33 mouse cellular contexts compared by ENCODE assay signal in the genomic region with DNA sequence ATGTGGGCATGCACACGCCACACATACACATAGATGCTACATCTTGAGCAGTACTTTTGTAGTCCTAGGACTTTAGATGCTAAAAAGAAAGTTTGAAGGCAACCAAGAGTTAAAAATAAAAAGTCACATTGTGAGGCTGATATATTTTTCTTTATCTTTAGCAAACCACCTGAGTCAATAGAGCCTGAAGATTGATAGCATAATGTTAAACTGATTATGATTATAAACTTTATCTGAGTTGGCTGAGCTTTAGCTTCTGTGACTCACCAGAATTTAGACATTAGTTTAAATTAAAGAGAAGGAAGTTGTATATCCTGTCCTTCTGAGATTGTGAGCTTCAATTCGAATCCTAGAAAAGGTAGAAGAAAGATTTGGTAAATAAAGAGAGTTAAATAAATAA.
"Had no signal": no experiment of that assay in that cellular context is flagged by ENCODE, and none has a peak within 500 bp of the region (broad histone marks: within the 10 kb centered on the region; RNA-seq: fewer than 3 reads in every experiment).

No protein-coding gene starts in this region.

- H3K9ac ChIP-seq: heart, embryonic 12.5 days; heart, embryonic 13.5 days; heart, embryonic 15.5 days; hindbrain, embryonic 12.5 days; hindbrain, embryonic 13.5 days; hindbrain, embryonic 14.5 days; hindbrain, embryonic 15.5 days; kidney, embryonic 15.5 days had no signal

- ATAC-seq: hindbrain, embryonic 16.5 days; hindbrain, postnatal 0 days; inflammation-experienced regulatory T-cells, adult 6 months; intestine, embryonic 16.5 days had no signal

- H3K4me3 ChIP-seq: heart, adult 2 months; heart, embryonic 10.5 days; heart, embryonic 12.5 days; heart, embryonic 13.5 days; heart, embryonic 15.5 days; hindbrain, embryonic 10.5 days; hindbrain, embryonic 12.5 days; hindbrain, embryonic 13.5 days; hindbrain, embryonic 15.5 days; kidney, embryonic 15.5 days; layer of hippocampus, adult 2 months had no signal

- H3K4me2 ChIP-seq: heart, embryonic 11.5 days; heart, embryonic 12.5 days; heart, embryonic 13.5 days; heart, embryonic 15.5 days; hindbrain, embryonic 12.5 days; hindbrain, embryonic 13.5 days; hindbrain, embryonic 14.5 days; hindbrain, embryonic 15.5 days; kidney, embryonic 15.5 days had no signal

- H3K4me1 ChIP-seq: heart, embryonic 10.5 days; heart, embryonic 12.5 days had no signal

- H3K27ac ChIP-seq: heart, adult 2 months; heart, embryonic 10.5 days; heart, embryonic 13.5 days; heart, embryonic 15.5 days; hindbrain, embryonic 10.5 days; hindbrain, embryonic 12.5 days; hindbrain, embryonic 13.5 days; hindbrain, embryonic 14.5 days; hindbrain, embryonic 15.5 days; hindbrain, postnatal 0 days; kidney, embryonic 15.5 days; kidney, postnatal 0 days; layer of hippocampus, adult 2 months had no signal

- H3K36me3 ChIP-seq: heart, embryonic 10.5 days; heart, embryonic 12.5 days; heart, embryonic 13.5 days; heart, embryonic 15.5 days; hindbrain, embryonic 10.5 days; hindbrain, embryonic 12.5 days; hindbrain, embryonic 13.5 days; hindbrain, embryonic 15.5 days; kidney, embryonic 15.5 days had no signal

- H3K9me3 ChIP-seq: heart, embryonic 10.5 days; heart, embryonic 12.5 days; heart, embryonic 13.5 days; heart, embryonic 15.5 days; hindbrain, embryonic 10.5 days; hindbrain, embryonic 12.5 days; hindbrain, embryonic 13.5 days; hindbrain, embryonic 15.5 days; kidney, embryonic 15.5 days had no signal

- H3K27me3 ChIP-seq: heart, embryonic 12.5 days; heart, embryonic 13.5 days; heart, embryonic 15.5 days; hindbrain, embryonic 12.5 days; hindbrain, embryonic 13.5 days; hindbrain, embryonic 15.5 days; kidney, embryonic 15.5 days had no signal

- DNase-seq: heart, adult 2 months; heart, postnatal 10 days; heart, postnatal 14 days; heart, postnatal 36 days; kidney, adult 11 months; kidney, adult 18-20 months; kidney, adult 2 months; kidney, adult 8-10 months; kidney, adult 9 months; kidney, postnatal 10 days; kidney, postnatal 14 days; kidney, postnatal 25 days; kidney, postnatal 36 days; kidney, postnatal 4 days; layer of hippocampus, adult 9-11 months; layer of hippocampus, postnatal 36 days had no signal
